Mouse (Mus musculus) megakaryocyte-erythroid progenitor cell, adult 5-6 weeks (primary cell): ENCODE measurements at regions not wholly inside any gene's neighbourhood (a gene's known extent, or its start where the extent isn't known, plus 50 kb on each side); places are given as distances from the start of the nearest gene placed in this dataset.
"Not testable (repeated sequence)": the region's sequence is repeated elsewhere in the genome, so short reads cannot be mapped to it uniquely, and the experiment has no call there.

ENCODE experiments used
- ATAC-seq: replicated peaks from 2 replicates; pipeline ENCODE4 v1.8.0; 2016; ENCODE audit warnings: mild to moderate bottlenecking, inconsistent platforms; ENCODE audit not compliant: severe bottlenecking, poor library complexity, low FRiP score, low TSS enrichment

DNA sequence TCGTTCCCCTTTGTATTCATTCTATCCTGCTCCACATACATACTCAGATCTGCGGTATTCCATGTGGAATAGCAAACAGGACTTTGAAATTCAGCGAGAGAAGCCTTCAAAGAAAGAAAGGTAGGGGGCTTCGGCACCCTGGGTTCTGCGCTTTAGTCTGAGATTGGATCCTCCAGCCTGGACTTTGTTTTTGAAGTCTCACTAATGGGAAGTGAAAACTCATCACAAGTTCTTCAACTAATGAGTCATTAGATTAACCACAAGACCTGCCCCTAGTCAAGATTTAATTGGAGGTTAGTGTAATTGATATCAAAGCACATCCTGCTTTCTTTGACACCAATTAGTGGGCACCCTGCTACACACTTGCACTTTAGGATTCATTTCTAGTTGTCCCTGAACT, 492.5 kb upstream of the Zfp960 start:
- ATAC-seq = no peak

GRCm38 (mm10) chr17:16588791-16589190, 475.1 kb upstream of the Zfp960 start:
- ATAC-seq = no peak

GRCm38 (mm10) chr17:16599671-16600070, 464.2 kb upstream of the Zfp960 start:
- ATAC-seq = no peak

- ATAC-seq = no peak
Observed at GRCm38 (mm10) chr17:16612405-16612979, 451.4 kb upstream of the Zfp960 start.

DNA sequence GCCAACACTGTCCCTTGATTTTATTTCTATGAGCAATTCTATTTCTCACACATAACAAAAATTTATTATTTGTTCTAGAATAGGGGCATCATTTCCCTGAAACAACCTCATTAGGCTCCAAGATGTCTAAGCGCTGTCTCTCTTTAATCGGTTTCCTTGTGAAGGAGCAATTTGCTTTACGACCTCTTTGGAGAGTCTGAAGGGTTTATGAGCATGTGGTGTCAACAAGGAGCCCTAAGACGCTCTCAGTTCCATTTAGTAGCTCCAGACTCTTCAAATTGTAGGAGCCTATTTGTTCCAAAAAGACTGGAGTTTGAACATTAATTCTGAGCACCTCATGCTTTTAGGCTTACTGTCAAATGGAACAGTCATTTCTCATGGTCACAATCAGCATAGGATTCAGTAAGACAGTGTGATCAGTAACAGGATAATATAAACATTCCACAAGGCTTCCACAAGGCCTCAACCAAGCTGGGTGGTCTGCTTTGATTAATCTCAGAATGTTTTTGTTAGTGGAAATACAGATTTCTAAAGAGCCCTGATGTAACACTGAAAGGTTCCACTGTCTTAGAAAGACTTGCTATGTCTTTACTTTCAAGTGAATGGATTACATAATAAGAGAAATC, 441.9 kb upstream of the Zfp960 start:
- ATAC-seq = no peak

DNA sequence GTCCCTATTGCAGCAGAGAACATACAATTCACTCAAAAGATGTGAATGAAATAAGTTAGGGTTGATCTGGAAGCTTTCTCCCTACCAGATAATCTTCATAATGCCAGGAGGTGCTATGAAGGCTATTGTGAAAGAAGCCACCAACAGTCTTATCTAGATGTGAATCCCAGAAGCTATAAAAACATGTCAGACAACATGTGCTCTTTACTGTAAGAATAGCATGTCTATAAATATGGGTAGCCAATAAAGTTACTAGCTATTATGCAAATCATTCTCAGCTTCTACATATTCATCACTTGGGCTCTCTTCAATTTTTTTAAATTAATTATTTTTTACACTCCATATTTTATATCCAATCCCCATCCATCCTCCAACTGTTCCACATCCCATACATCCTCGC, 434.1 kb upstream of the Zfp960 start:
- no peak for ATAC-seq

- ATAC-seq = no peak
Observed at GRCm38 (mm10) chr17:16633426-16633825, 430.5 kb upstream of the Zfp960 start.

DNA sequence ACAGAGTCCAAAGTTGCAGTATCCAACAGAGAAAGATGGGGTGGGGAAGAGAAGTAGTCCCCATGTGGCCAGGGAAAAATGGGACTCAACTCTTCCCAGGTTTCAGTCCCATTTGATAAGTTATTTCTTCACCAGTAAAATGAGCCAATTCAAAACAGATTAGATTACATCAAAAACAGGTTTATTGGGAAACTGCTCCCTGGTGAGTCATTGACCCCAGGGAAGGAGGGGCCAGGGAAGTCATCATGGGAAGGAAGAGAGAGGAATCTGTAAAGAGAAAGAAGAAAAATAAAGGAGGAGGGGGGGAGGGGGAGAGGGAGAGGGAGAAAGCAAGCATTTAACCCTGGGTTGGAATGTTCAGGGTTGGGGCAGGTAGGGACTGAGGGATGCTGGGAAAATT, 426.4 kb upstream of the Zfp960 start:
- ATAC-seq = no peak

DNA sequence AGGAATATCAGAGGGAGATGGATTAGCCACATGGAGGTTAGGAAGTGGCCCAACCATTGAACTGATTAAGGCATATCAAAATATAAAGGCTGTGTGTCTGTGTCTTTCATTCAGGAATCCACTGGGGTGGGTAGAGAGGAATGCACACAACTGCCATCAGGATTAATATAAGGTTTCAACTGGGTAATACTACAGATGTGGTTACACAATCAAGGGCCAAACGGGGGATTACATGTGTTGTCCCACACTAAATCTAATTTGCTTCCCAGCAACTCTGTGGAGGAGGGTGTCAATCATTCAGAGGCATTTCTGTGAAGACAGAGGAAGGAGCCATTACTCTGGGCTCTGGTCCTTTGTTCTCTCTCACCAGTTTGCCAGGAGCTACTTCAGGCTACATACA, 416.0 kb upstream of the Zfp960 start:
- no peak for ATAC-seq

GRCm38 (mm10) chr17:16665253-16665652, 398.7 kb upstream of the Zfp960 start:
- no peak for ATAC-seq

DNA sequence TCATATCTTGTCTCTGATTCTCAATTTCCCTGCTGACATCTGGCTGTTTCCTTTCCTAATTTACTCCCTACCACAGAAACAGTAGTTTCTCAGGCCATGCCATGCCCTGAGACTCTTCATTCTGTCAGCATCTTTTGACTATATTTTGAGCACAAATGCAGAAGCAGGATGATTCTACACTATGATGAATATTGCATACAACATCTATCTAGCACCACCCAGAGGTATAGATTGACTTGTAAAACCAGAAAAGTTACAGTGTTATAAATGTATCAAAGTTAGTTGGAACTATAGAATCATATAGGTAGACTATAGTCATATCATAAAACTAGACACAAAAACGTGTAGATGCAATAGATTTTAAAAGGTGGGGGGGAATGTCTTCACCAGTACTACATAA, 396.3 kb upstream of the Zfp960 start:
- ATAC-seq = no peak

- ATAC-seq = no peak
Observed at GRCm38 (mm10) chr17:16704199-16704598, 359.7 kb upstream of the Zfp960 start.

GRCm38 (mm10) chr17:16705890-16706289, 358.0 kb upstream of the Zfp960 start:
- no peak for ATAC-seq

DNA sequence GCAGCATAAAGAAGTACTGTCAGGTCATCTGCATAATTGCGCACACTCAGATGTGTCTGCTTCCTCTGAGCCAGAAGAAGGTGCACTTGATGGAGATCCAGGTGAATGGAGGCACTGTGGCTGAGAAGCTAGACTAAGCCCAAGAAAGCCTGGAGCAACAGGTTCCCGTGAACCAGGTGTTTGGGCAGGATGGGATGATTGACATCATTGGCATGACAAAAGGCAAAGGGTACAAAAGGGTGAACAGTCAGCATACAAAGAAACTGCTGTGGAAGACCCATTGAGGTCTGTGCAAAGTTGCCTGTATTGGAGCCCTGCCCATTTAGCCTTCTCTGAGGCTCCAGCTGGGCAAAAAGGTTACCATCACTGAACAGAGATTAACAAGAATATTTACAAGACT, 337.0 kb upstream of the Zfp960 start:
- ATAC-seq = no peak

DNA sequence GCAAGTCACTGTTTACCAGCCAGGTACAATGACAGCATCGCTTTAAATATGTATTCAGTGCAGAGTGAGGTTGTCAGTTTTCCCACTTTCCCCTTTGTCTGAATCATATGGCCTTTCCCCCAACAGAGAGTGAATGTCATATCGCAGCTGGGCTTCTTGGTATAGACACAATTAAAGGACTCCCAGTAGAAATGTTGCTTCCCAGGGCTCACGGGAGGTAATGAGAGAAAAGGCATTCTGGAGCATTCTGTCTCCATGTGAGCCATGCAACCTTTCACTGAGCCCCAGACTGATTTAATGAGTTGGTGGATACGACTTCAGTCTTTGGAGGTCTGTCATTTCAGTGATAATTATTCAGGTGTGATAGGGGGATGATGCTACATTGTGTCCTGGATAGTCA, 310.8 kb upstream of the Zfp960 start:
- ATAC-seq = no peak

DNA sequence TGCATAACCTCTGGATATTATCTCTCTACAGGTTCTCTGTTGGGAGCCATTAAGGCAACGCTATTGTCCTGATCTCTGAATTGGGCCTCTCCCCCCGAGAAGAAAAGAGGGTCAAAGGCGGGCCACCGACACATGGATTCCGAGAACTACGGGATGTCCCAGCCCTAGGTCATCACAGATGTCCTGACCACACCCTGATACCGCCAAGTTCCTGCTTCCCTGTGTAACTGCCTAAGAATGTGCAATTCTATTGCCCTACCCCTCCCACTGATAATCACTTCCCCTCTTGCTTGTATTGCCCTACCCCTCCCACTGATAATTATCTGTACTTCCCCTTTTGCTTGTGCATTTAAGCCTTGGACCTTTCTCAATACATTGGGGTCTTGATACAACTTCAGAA, 293.3 kb upstream of the Zfp960 start:
- not testable (repeated sequence) for ATAC-seq

- ATAC-seq = no peak
Observed at GRCm38 (mm10) chr17:16798316-16798715, 265.6 kb upstream of the Zfp960 start.

DNA sequence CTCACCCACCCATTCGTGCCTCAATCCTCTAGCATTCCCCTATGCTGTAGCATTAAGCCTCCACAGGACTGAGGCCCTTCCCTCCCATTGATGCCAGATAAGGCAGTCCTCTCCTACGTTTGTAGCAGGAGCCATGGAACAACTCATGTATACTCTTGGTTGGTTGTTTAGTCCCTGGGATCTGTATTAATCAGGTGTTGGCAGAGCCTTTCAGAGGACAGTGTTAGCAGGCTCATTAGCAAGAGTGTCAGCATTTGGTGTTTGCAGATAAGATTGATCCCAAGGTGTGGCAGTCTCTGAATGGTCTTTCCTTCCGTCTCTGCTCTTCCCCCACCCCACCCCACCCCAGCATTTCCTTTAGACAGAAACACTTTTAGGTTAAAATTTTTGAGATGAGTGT, 258.9 kb upstream of the Zfp960 start:
- no peak for ATAC-seq

DNA sequence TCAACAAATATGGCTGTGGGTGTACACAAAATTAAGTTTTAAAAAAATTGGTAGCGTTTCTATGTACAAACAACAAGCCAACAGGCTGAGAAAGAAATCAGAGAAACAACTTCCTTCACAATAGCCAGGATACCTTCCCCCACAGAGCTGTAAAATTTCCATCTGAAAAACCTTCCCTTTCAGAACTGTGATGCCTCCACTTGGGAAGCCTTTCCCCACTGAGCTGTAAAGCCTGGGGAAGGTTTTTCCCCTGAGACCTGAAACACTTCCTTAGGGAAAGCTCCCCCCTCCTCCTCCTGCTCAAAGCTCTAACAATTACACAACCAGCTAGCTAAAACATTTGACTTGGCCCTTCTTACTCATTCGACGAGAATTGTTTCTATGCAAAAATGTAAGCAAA, 245.5 kb upstream of the Zfp960 start:
- no peak for ATAC-seq

DNA sequence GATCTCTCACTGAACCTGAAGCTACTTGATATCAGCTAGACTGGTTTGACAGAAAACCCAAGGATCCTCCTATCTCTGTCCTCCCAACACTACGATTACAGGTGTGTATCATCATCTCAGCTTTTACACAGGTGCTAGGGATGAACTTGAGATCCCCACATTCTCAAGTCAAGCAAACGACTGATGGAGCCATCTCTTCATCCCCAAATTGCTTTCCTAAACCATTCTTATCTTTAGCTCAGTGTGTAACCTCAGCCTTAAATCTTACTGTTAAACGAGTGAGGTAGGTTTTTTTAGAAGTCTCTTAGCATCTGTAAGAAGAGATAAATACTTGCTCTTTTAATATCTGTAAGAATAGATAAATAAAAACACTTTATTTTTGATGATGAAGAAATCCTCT, 242.2 kb upstream of the Zfp960 start:
- no peak for ATAC-seq

GRCm38 (mm10) chr17:16839152-16839551, 224.8 kb upstream of the Zfp960 start:
- no peak for ATAC-seq

GRCm38 (mm10) chr17:16860771-16861170, 203.1 kb upstream of the Zfp960 start:
- no peak for ATAC-seq
